Mouse (Mus musculus) kidney, adult 8-10 months (tissue): ENCODE results near the gene Atg14.
"Not testable (repeated sequence)": the region's sequence is repeated elsewhere in the genome, so short reads cannot be mapped to it uniquely, and the experiment has no call there.

Experiments
- DNase-seq, 2 experiments: peaks; one replicate each; pipeline ENCODE4 v3.0.0; 2022

Atg14 gene

GRCm38 (mm10) chr14:47570549-47570948 lies at the start of gene Atg14:
Gene Atg14, minus strand, starts transcription at chr14:47570649.
- not testable (repeated sequence) for DNase-seq

DNA sequence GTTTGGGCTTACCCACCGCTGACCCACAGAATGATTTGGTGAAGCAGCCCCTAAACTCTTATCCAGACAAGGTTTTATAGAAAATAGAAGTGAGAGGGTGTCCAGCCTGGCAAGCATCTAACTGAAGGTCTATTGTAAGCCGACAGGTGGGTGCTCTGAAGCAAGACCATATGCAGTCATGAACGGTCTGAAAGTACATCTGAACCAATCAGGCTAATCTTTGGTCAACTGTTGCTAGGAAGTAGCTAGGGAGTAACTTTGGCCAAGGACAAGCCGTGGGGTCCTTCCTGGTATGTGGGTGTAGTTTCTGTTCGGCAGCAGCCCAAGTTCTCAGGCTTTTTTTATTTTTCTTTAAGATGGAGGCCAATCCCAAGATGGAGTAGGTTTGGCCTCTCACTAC lies 48.4 kb upstream of the Atg14 start:
- no peak for DNase-seq

GRCm38 (mm10) chr14:47613254-47613653 lies 42.8 kb upstream of the Atg14 start:
- no peak for DNase-seq

- peak; percentile 17 to 58 for DNase-seq
Measured at GRCm38 (mm10) chr14:47597942-47598388, 27.5 kb upstream of the Atg14 start.

DNA sequence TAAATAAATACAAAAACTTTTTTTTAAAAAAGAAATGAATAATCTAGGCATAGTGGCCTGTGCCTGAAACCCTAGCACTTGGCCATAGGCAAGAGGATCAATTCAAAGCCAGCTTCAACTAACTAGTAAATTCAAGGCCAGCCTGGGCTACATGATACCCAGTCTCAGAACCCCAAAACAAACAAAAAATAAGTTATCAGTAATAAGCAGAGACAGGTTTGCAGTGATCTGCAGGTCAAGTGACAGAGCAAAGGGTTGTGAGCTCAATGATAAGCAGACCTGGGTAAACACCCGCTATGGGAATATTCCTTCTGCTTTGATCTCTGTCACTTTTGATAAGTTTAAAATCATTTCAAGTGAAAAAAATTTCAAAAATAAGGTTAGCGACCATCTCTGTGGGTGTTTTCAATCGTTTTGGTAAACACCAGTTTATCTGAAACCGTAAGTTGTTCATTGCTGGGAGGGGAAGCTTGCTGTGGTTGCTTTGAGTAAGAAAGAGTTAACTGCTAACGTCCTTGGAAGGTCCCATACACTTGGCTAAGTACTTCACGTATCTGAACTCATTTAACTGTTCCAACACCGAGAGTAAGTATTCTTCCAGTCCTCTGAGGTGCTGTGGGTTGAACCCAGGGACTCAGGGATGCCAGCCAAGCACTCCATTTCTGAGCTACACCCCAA lies 24.1 kb upstream of the Atg14 start:
- DNase-seq = no peak

GRCm38 (mm10) chr14:47590391-47590975 lies 20.0 kb upstream of the Atg14 start:
- DNase-seq = no peak

DNA sequence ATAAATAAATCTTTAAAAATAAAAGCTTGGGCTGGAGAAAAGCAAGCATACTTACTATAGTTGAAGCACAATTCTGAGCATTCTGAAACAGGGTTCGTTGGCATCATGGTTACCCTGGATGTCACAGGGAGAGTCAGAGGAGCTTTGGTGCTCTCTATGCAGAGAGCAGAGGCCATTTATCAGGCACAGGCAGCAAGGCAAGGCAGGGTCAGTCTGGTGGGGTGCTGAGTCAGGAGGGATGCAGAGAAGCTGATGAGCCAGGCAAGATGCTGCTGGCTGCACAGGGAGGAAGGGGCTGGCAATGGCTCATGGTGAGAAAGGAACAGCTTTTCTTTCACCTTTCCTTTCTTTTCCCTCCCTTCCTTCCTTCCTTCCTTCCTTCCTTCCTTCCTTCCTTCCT lies 19.0 kb upstream of the Atg14 start:
- DNase-seq = no peak

DNA sequence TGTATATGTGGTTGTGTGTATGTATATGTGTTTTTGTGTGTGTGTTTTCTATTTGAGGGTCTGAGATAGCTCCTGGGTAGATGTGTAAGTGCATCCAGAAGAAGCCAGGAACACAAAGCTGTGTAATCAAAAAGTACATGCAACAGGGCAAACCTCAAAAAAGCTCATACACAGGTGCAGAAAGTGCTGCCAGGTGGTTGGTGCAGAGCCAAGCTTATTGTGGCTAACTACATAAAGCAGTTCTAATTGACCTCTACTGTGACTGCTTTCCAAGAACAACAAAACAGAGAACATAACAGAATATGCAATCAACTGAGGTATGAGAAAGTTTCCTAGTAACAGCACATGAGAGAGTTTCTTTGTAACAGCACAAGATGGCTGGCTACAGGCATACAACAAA lies 13.9 kb upstream of the Atg14 start:
- DNase-seq = no peak

DNA sequence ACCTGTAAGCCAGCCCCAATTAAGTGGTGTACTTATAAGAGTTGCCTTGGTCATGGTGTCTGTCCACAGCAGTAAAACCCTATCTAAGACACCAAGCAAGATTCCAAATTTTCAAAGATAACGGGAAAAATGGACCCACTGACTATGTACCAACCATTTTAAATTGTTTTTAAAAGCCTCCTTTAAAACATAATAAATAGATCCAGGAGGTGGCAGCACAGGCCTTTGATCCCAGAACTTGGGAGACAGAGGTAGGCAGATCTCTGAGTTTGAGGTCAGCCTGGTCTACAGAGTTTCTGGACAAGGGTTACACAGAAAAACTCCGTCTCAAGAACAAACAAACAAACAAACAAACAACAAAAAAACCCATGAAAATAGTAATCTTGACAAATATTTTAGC lies 11.2 kb upstream of the Atg14 start:
- no peak for DNase-seq

DNA sequence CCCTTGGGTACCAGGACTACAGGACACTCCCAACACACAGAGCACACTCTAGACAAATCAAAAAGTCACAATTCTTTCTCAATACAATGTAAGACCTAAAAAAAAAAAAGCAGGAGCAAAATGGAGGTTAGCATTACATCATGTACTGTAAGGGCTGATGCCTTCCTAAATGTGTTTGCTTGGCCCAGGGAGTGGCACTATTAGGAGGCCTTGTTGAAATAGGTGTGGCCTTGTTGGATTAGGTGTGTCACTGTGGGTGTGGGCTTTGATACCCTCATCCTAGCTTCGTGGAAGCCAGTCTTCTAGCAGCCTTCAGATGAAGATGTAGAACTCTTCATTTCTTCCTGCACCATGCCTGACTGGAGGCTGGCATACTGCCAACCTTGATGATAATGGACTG lies 10.8 kb upstream of the Atg14 start:
- DNase-seq = no peak

GRCm38 (mm10) chr14:47578086-47578485 lies 7.6 kb upstream of the Atg14 start:
- peak in 1 of 2 experiments; percentile 40 for DNase-seq

DNA sequence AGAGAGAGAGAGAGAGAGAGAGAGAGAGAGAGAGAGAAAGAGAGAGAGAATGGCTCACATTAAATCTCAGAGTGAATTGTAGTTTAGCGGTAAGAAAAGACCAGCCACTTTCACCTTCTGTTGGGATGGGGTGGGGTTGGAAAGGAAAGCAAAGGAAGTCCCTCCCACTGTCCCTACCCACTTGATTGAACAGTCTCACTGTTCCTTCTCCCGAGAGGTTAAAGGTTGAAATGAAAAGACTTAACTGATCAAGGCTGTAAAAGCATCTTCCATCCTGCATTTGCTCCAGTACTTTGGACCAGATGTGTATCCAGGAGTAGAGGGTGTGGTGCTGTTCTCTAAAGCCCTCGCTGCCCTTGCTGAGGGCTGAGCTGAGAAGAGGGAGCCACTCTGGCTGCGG lies 6.2 kb upstream of the Atg14 start:
- no peak for DNase-seq

DNA sequence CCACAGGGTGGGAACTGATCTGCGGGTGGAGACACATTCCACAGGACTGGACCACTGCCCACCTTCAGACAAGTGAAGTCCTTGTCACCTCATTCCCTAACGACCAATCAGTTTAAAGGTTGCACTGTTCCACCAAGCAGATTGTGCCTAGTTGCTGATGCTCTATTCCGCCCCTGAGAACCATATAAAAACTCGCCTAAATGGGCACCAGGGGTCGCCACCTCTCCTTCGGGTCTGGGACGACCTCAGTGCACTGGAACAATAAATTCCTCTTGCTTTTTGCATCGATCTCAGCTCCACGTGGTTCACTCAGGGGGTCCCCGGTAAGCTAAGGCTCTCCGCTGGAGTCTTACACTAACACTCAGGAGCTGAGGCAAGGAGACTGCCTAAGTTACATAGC lies 4.3 kb upstream of the Atg14 start:
- no peak for DNase-seq

- no peak for DNase-seq
Measured at GRCm38 (mm10) chr14:47572707-47573106, 2.3 kb upstream of the Atg14 start.

DNA sequence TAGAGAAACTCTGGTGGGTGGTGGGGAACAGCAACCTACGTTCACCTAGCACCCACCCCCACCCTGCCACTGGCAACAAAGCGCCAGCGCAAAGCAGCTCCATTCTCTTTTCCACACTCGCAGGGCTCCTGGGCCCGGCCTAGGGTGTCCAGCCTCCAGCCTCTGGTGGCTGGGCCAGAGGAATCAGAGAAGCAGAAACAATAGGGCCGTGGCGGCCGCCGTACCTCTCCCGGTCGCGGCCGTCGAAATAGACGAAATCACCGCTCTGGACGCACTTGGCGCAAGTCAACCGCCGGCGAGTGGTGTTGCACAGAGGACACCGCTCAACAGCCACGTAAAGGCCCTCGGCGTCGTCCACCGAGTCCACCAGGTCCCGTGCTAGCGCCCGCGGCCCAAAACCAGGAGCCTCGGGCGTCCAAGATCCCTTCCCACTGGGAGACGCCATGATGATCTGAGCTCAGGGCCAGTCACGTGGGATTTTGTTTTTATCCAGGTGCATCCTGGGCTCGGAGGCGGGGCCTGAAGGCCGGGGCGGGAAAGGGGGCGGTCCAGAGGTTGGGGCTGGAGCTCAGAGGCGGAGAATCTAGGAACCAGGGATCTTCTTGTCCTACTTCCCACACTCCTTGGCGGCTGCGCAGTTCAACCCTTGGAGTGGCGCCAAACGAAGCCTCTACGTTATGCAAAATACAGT lies 2.3 kb downstream of the Atg14 start:
- peak; percentile 98 to 99 for DNase-seq

GRCm38 (mm10) chr14:47563106-47563505 lies 7.3 kb downstream of the Atg14 start:
- peak; percentile 53 to 68 for DNase-seq

DNA sequence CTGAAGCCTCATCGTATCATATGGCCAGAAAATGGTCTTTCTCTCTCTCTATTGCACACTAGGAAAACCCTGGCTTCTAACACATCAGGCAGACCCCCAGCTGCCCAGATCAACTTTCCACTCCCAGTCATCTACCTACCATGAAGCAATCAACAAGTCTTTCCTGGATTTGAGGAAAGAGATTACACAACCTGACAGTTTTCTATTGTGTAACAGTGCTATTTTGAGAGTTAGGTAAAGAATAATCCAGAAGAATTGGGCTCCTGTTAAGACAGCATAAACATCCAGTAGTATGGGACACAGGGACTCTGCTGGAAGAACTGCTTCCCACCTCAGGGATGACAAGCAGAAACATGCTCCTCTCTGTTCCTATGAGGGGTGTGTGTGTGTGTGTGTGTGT lies 7.9 kb downstream of the Atg14 start:
- DNase-seq = no peak

GRCm38 (mm10) chr14:47560714-47561113 lies 9.7 kb downstream of the Atg14 start:
- DNase-seq = no peak

GRCm38 (mm10) chr14:47555225-47555624 lies 15.2 kb downstream of the Atg14 start:
- DNase-seq = no peak

DNA sequence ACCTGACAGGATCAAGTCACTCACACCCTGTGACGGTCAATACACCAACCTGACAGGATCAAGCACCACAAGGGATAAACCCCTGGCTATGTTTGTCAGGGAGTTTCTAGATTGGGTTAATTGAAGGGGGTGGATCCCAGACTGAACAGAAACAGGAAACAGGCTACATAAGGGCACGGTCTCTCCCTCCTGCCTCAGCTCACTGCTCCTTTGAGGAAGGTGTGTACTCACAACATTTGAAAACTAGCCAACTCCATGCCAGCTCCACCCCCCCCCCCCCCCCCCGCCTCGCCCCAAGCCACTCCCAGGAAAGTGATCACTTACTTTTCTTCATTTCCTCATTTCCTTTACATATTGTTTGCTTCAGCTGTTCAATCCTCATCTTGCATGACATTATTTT lies 16.2 kb downstream of the Atg14 start:
- no peak for DNase-seq

DNA sequence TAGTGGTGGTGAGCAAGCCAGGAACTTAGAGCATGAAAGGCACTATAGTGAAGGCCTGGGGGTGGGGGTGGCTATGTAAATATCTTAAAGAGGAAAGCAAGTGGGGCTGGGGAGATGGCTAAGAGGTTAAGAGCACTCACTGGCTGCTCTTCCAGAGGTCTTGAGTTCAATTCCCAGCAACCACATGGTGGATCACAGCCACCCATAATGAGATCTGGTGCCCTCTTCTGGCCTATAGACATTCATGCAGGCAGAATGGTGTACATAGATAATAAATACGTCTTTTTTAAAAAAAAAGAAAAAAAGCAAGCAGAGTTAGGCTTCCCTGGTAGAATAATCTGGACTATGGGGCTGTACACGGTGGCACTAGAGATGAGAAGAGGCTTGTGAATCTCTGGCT lies 17.1 kb downstream of the Atg14 start:
- no peak for DNase-seq

- no peak for DNase-seq
Measured at GRCm38 (mm10) chr14:47551668-47552067, 18.8 kb downstream of the Atg14 start.

GRCm38 (mm10) chr14:47544877-47545276 lies 25.6 kb downstream of the Atg14 start:
- DNase-seq = no peak

GRCm38 (mm10) chr14:47544286-47544685 lies 26.2 kb downstream of the Atg14 start:
- no peak for DNase-seq
